Mouse (Mus musculus): ENCODE results near the gene Cfap299. TPM values are rescaled to one million over a fixed set of nuclear protein-coding genes. Genes with fewer than 3 reads are reported as not detected.

Cfap299 gene
- polyA plus RNA-seq, 1 experiment from 2014 or later, result 0.17 TPM

GRCm38 (mm10) chr5:98485189-98485588, 156.1 kb downstream of the Cfap299 start:
- Histone ChIP-seq H3K27ac (no peak overlapping the region), H3K4me1 (no peaks in the 10 kb centered on the region), H3K36me3 (replicated peaks) (no peaks in the 10 kb centered on the region), H3K4me3 (no peak overlapping the region), H3K9me3 (no peaks in the 10 kb centered on the region), H3K27me3 (ENCODE audit: poor library complexity, severe bottlenecking) (no peaks in the 10 kb centered on the region)
- DNase-seq (ENCODE audit: extremely low spot score, low spot score), result no peak
- WGBS, result 95% methylated on average over 1 of the region's 1 CpGs

- 89% methylated on average over 4 of the region's 4 CpGs for WGBS
- no peaks in the 10 kb centered on the region for H3K27me3 ChIP-seq (ENCODE audit: poor library complexity, severe bottlenecking)
- DNase-seq (ENCODE audit: extremely low spot score, low spot score), result no peak
- no peaks in the 10 kb centered on the region for H3K36me3 ChIP-seq (replicated peaks)
- H3K4me3 ChIP-seq, result no peak overlapping the region
- H3K9me3 ChIP-seq, result peaks cover 3% of the 10 kb centered on the region; the same call in 1 of the 2 replicates
- H3K27ac ChIP-seq, result no peak overlapping the region
- H3K4me1 ChIP-seq, result no peaks in the 10 kb centered on the region
These were observed 169.2 kb downstream of the Cfap299 start for GRCm38 (mm10) chr5:98498317-98498716.

GRCm38 (mm10) chr5:98516214-98516613, 187.1 kb downstream of the Cfap299 start:
- H3K27me3 ChIP-seq (ENCODE audit: poor library complexity, severe bottlenecking), result no peaks in the 10 kb centered on the region
- DNase-seq (ENCODE audit: extremely low spot score, low spot score), result no peak
- no peaks in the 10 kb centered on the region for H3K9me3 ChIP-seq
- no peaks in the 10 kb centered on the region for H3K4me1 ChIP-seq
- no peaks in the 10 kb centered on the region for H3K36me3 ChIP-seq (replicated peaks)
- 94% methylated on average over 7 of the region's 7 CpGs for WGBS
- H3K4me3 ChIP-seq, result no peak overlapping the region
- H3K27ac ChIP-seq, result no peak overlapping the region

- H3K27me3 ChIP-seq (ENCODE audit: poor library complexity, severe bottlenecking), result no peaks in the 10 kb centered on the region
- H3K27ac ChIP-seq, result no peak overlapping the region
- H3K4me1 ChIP-seq, result no peaks in the 10 kb centered on the region
- WGBS, result 81% methylated on average over 2 of the region's 2 CpGs
- no peaks in the 10 kb centered on the region for H3K36me3 ChIP-seq (replicated peaks)
- H3K9me3 ChIP-seq, result no peaks in the 10 kb centered on the region
- H3K4me3 ChIP-seq, result no peak overlapping the region
- DNase-seq (ENCODE audit: extremely low spot score, low spot score), result no peak
These were observed 191.0 kb downstream of the Cfap299 start for GRCm38 (mm10) chr5:98520118-98520517.

DNA sequence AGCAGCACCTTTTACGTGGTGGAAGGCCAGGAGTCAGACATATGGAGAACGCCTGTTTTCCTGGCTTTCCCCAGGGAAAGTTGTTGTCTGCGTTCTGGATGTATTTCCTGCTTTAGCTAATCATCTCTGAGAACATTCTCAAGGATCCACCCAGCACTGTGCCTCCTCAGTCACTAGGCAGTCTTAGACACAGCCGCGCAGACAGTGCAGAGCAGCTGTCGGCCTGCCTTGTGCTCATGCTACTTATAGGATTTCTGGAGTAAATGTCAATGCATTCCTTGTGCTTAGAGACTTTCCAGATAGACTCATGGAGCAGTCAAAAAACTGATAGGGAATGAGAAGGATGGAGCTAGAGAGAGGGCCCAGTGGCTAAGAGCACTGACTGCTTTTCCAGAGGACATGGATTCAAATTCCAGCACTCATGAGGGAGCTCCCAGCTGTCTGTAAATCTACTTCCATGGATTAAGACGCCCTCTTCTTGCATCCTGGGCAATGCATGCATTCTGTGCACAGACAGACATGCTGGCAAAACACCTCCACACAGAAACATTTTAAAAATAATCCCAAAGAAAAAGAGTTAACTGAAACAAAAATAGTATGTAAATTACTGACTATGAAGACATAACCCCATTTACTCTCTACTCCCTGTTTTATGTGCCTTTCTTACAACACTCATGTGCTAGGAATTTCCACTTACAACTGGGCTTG, 193.3 kb downstream of the Cfap299 start:
- WGBS, result 91% methylated on average over 7 of the region's 7 CpGs
- no peaks in the 10 kb centered on the region for H3K9me3 ChIP-seq
- no peak for DNase-seq (ENCODE audit: extremely low spot score, low spot score)

DNA sequence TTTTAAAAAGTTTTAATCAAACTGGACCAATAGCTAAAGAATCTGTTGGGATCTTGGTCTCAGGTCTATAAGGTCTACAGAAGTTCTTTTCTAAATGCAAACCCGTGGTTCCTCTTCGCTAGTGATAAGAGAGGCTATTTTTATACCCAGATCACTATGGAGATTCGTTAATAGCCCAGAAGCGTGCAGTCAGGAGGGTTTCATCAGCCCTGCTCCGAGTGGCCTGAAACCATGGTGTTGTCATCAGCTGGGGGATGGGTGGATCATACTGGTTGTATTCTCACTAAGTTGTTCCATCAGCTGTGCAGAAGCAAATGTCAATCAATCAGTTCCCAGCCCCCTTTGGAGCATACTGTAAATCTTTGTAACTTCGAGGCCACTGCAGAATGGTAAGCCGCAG, 193.9 kb downstream of the Cfap299 start:
- 89% methylated on average over 7 of the region's 7 CpGs for WGBS
- no peak overlapping the region for H3K4me3 ChIP-seq
- H3K4me1 ChIP-seq, result no peaks in the 10 kb centered on the region
- H3K36me3 ChIP-seq (replicated peaks), result no peaks in the 10 kb centered on the region
- H3K9me3 ChIP-seq, result no peaks in the 10 kb centered on the region
- no peak for DNase-seq (ENCODE audit: extremely low spot score, low spot score)
- no peaks in the 10 kb centered on the region for H3K27me3 ChIP-seq (ENCODE audit: poor library complexity, severe bottlenecking)
- H3K27ac ChIP-seq, result no peak overlapping the region

More for the DNA sequence above, 193.3 kb downstream of the Cfap299 start:
- Histone ChIP-seq H3K27ac (no peak overlapping the region), H3K4me1 (no peaks in the 10 kb centered on the region), H3K36me3 (replicated peaks) (no peaks in the 10 kb centered on the region), H3K27me3 (ENCODE audit: poor library complexity, severe bottlenecking) (no peaks in the 10 kb centered on the region), H3K4me3 (no peak overlapping the region)

DNA sequence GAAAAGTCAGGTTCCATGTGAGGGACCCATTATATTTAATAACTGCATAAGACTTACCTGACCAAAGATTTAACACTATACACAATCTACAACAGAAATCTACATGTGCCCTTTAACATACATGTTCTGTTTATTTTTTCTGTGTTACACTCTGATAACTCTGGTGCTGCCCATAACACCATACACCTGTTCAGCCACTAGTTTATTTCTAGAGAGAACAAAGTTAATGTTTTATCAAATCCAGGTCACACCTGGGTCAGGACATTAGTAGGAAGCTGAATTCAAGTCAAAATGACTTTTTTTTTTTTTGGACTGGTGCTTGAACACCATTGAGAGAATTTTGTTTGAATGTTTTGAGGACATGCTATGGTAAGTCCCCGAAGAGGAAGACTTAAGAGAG, 194.7 kb downstream of the Cfap299 start:
- Histone ChIP-seq H3K27ac (no peak overlapping the region), H3K4me3 (no peak overlapping the region), H3K4me1 (no peaks in the 10 kb centered on the region), H3K27me3 (ENCODE audit: poor library complexity, severe bottlenecking) (no peaks in the 10 kb centered on the region), H3K36me3 (replicated peaks) (no peaks in the 10 kb centered on the region), H3K9me3 (no peaks in the 10 kb centered on the region)
- no peak for DNase-seq (ENCODE audit: extremely low spot score, low spot score)
- WGBS, result 79% methylated on average over 1 of the region's 1 CpGs

DNA sequence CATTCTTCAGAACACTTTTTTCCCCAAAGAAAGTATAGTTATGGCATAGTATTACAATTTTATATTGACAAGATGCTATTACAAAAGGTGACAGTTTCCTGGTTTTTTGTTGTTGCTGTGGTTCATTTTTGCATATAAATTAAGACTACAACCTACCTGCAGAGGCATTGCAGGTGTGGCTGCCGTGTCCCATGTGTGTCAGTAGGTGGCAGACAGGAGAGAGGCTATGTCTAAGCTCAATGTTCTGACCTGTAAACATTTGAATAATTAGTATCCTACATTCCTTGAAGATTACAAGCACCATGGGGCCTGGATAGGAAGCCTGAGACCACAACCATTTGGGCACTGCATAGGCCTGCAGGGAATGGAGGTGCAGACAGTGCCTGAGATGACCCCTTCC, 212.2 kb downstream of the Cfap299 start:
- H3K27ac ChIP-seq, result no peak overlapping the region
- no peaks in the 10 kb centered on the region for H3K27me3 ChIP-seq (ENCODE audit: poor library complexity, severe bottlenecking)
- H3K36me3 ChIP-seq (replicated peaks), result no peaks in the 10 kb centered on the region
- DNase-seq (ENCODE audit: extremely low spot score, low spot score), result no peak
- H3K9me3 ChIP-seq, result no peaks in the 10 kb centered on the region
- 76% methylated on average over 1 of the region's 1 CpGs for WGBS
- H3K4me3 ChIP-seq, result no peak overlapping the region
- no peaks in the 10 kb centered on the region for H3K4me1 ChIP-seq

- H3K4me1 ChIP-seq, result peaks cover 10% of the 10 kb centered on the region
- H3K9me3 ChIP-seq, result no peaks in the 10 kb centered on the region
- no peak overlapping the region for H3K4me3 ChIP-seq
- DNase-seq (ENCODE audit: extremely low spot score, low spot score), result no peak
- no peaks in the 10 kb centered on the region for H3K36me3 ChIP-seq (replicated peaks)
- H3K27ac ChIP-seq, result no peak overlapping the region
- 73% methylated on average over 5 of the region's 5 CpGs for WGBS
- H3K27me3 ChIP-seq (ENCODE audit: poor library complexity, severe bottlenecking), result no peaks in the 10 kb centered on the region
These were observed 221.2 kb downstream of the Cfap299 start for GRCm38 (mm10) chr5:98550285-98550684.

DNA sequence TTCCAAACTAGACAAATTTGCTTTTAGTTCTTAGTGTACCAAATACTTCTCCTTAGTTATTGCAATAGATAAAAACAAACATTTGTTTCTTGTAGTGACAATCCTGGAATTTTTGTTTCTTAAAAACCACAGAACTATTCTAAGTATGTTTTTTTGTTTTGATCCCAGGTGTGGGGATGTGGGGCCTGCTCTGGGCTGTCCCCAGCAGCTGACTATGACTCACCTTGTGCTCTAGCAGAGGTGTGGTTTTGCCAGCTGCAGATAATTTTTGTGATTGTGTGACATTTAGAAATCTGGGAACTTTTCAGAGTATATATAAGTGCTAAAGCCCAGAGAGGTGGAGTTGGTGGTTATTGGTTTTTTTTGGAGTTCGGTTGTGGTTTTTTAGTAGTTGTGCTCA, 221.8 kb downstream of the Cfap299 start:
- no peaks in the 10 kb centered on the region for H3K36me3 ChIP-seq (replicated peaks)
- no peaks in the 10 kb centered on the region for H3K9me3 ChIP-seq
- no peaks in the 10 kb centered on the region for H3K27me3 ChIP-seq (ENCODE audit: poor library complexity, severe bottlenecking)
- no peak overlapping the region for H3K27ac ChIP-seq
- H3K4me3 ChIP-seq, result no peak overlapping the region
- 92% methylated on average over 1 of the region's 1 CpGs for WGBS
- DNase-seq (ENCODE audit: extremely low spot score, low spot score), result no peak
- H3K4me1 ChIP-seq, result peaks cover 10% of the 10 kb centered on the region

- no peak within 1 kb of the TSS for H3K27ac ChIP-seq
- peaks cover 10% of the 10 kb centered on the region for H3K4me1 ChIP-seq
- H3K9me3 ChIP-seq, result no peaks in the 10 kb centered on the region
- DNase-seq (ENCODE audit: extremely low spot score, low spot score), result no peak
- no peak within 1 kb of the TSS for H3K4me3 ChIP-seq
- no peaks in the 10 kb centered on the region for H3K36me3 ChIP-seq (replicated peaks)
- H3K27me3 ChIP-seq (ENCODE audit: poor library complexity, severe bottlenecking), result no peaks in the 10 kb centered on the region
These were observed 223.3 kb downstream of the Cfap299 start, which contains the start of gene Gm11111 for GRCm38 (mm10) chr5:98552395-98552794. Gene Gm11111, plus strand, starts transcription at chr5:98552695.

DNA sequence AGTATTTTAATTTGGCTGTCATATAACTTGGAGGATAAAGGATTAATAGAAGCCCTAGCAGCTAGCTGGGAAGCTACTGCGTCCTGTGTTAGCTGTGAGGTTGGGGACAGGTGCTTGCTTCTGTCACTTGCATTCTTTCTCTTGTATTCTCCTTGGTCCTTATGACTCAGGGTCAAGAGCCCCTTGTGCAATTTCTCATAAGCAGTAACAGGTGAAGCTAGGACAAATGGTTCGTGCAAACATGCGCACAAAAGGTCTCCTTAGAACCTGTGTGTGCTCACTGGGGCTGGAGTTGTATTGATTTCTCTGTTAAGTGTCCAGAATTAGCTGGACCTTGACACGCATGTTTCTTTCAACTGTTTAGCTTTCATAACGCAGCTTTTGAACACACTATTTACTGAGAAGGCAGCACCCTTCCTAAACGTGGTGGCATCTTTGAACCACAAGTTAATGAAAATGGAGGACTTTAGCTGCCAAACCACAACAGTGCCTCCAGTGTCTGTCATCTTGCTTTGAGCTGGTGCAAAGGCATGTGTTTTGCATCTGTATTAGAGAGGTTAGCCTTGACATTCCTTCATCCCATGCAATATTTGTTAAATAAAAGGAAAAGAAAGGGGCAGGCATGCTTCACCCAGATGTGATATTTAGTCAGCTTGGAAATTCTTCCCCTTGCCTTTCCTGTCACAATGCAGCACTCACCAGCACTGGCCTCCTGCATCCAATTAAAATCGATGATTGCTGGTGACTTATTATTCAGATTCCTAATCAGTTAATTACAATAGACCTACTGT, 223.9 kb downstream of the Cfap299 start:
- WGBS, result 76% methylated on average over 7 of the region's 7 CpGs
- H3K27ac ChIP-seq, result no peak overlapping the region
- peaks cover 10% of the 10 kb centered on the region for H3K4me1 ChIP-seq
- no peak for DNase-seq (ENCODE audit: extremely low spot score, low spot score)
- no peaks in the 10 kb centered on the region for H3K9me3 ChIP-seq
- no peaks in the 10 kb centered on the region for H3K36me3 ChIP-seq (replicated peaks)
- no peak overlapping the region for H3K4me3 ChIP-seq
- no peaks in the 10 kb centered on the region for H3K27me3 ChIP-seq (ENCODE audit: poor library complexity, severe bottlenecking)

- H3K4me1 ChIP-seq, result peaks cover 36% of the 10 kb centered on the region
- DNase-seq (ENCODE audit: extremely low spot score, low spot score), result no peak
- H3K36me3 ChIP-seq (replicated peaks), result no peaks in the 10 kb centered on the region
- no peak overlapping the region for H3K4me3 ChIP-seq
- no peaks in the 10 kb centered on the region for H3K27me3 ChIP-seq (ENCODE audit: poor library complexity, severe bottlenecking)
- WGBS, result 66% methylated on average over 4 of the region's 4 CpGs
- no peak overlapping the region for H3K27ac ChIP-seq
- H3K9me3 ChIP-seq, result no peaks in the 10 kb centered on the region
These were observed 232.2 kb downstream of the Cfap299 start for GRCm38 (mm10) chr5:98561301-98561700.
